Comparison of ENCODE assay signal across 8 mouse cellular contexts in the genomic region with DNA sequence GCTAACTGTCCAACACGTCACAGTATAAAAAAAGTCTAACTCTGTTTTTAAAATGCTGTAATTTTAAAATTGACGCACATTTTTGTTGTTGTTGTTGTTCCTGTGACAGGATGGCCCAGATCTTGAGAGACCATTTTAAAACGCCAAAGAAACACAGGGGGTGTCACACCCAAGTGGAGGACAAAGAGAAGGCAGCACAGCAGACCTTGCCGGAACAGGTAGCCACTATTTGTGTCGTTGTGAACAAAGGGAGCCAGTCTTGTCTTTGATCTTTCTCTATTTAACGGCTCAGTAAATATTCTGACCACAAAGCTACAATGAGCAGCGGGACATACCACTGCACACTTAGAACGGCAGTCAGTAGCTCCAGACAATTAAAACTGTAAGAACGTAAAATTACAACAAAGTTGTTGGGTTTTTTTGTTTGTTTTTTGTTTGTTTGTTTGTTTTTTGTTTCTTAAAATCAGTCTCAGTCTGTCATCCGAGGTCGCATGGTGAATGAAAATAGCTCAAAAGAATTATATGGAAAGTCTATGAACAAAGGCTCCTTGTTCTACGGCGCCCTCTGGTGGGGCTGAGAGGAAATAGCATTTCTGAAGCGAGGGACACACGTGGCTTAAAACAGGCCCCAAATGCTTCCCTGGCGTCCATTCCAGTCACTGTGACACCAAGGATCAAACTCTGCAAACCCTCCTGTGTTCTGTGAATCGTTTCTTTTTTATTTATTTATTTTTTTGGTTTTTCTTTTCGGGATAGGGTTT. TPM values are rescaled to one million over a fixed set of nuclear protein-coding genes. Genes with fewer than 3 reads are reported as not detected.
DNase-seq lines count a peak whose midpoint lies in the region; ATAC-seq and TF ChIP-seq lines count a peak whose summit lies in the region.

No protein-coding gene starts in this region.

- H3K27ac ChIP-seq in forebrain, embryonic 10.5 days: peak overlapping the region; percentile 94
- H3K27ac ChIP-seq in heart, embryonic 15.5 days: peak overlapping the region; percentile 75
- H3K27ac ChIP-seq in liver, embryonic 14.5 days: no peak overlapping the region
- H3K27ac ChIP-seq in neural tube, embryonic 11.5 days (ENCODE audit: low read depth, low read length): peak overlapping the region; percentile 94
- H3K27ac ChIP-seq in stomach, postnatal 0 days (replicated peaks): peak overlapping the region; percentile 24

- H3K9ac ChIP-seq in heart, embryonic 15.5 days: peak overlapping the region; percentile 30
- H3K9ac ChIP-seq in liver, embryonic 14.5 days (replicated peaks): no peak overlapping the region
- H3K9ac ChIP-seq in neural tube, embryonic 11.5 days (ENCODE audit: low read length): peak overlapping the region; percentile 71
- H3K9ac ChIP-seq in stomach, postnatal 0 days (ENCODE audit: low read length): peak overlapping the region; percentile 31

- peak; percentile 80 for DNase-seq in CD4-positive helper T cell, adult 2 months (ENCODE audit: low read depth, low spot score)
- DNase-seq in brain, embryonic 18.5 days (ENCODE audit: low read depth, low spot score): peak; percentile 72
- peak; percentile 82 for DNase-seq in forebrain, embryonic 10.5 days (ENCODE audit: extremely low spot score, low spot score)
- DNase-seq in kidney, postnatal 25 days: peak; percentile 79 to 80
- DNase-seq in liver, embryonic 14.5 days (ENCODE audit: low read depth in 3 of 3, low spot score in 3 of 3): peak; percentile 41 to 54 (median 45)
- DNase-seq in neural tube, embryonic 11.5 days (ENCODE audit: low spot score): peak; percentile 82
- DNase-seq in stomach, postnatal 0 days (ENCODE audit: low spot score): peak; percentile 74

- no peak for ATAC-seq in heart, embryonic 15.5 days (replicated peaks; ENCODE audit: insufficient number of reproducible peaks, insufficient read depth, low FRiP score, low read depth)
- peak; percentile 43; the same call in 1 of the 2 replicates for ATAC-seq in liver, embryonic 14.5 days (ENCODE audit: insufficient read depth)
- peak; percentile 45 for ATAC-seq in neural tube, embryonic 11.5 days (ENCODE audit: insufficient read depth, low FRiP score, low TSS enrichment)
- ATAC-seq in stomach, postnatal 0 days (ENCODE audit: low FRiP score, low TSS enrichment): peak; percentile 74

- no peaks in the 10 kb centered on the region for H3K9me3 ChIP-seq in forebrain, embryonic 10.5 days
- H3K9me3 ChIP-seq in heart, embryonic 15.5 days (replicated peaks): no peaks in the 10 kb centered on the region
- no peaks in the 10 kb centered on the region for H3K9me3 ChIP-seq in liver, embryonic 14.5 days (ENCODE audit: control insufficient read depth, low read length)
- H3K9me3 ChIP-seq in neural tube, embryonic 11.5 days (ENCODE audit: control insufficient read depth, low read length): no peaks in the 10 kb centered on the region
- no peaks in the 10 kb centered on the region for H3K9me3 ChIP-seq in stomach, postnatal 0 days (ENCODE audit: control insufficient read depth, low read length)

- TF ChIP-seq EP300 in liver, embryonic 14.5 days (IDR thresholded peaks at IDR 0.05; ENCODE audit: low read depth): no peak
- no peak for TF ChIP-seq EP300 in stomach, postnatal 0 days (optimal IDR thresholded peaks at IDR 0.05)

- peak; percentile 87 for TF ChIP-seq CTCF in liver, embryonic 14.5 days (IDR thresholded peaks at IDR 0.05; ENCODE audit: low read depth)
- peak; percentile 94 for TF ChIP-seq CTCF in stomach, postnatal 0 days (IDR thresholded peaks at IDR 0.05; ENCODE audit: low read depth)

- H3K4me1 ChIP-seq in forebrain, embryonic 10.5 days: peaks cover 71% of the 10 kb centered on the region
- peaks cover 18% of the 10 kb centered on the region for H3K4me1 ChIP-seq in heart, embryonic 15.5 days (replicated peaks)
- peaks cover 0 to 4% of the 10 kb centered on the region in 2 experiments; a peak in 1 of 4 replicates for H3K4me1 ChIP-seq in liver, embryonic 14.5 days (replicated peaks; ENCODE audit: control insufficient read depth in 2 of 2, insufficient read depth in 2 of 2, low read length in 1 of 2)
- H3K4me1 ChIP-seq in neural tube, embryonic 11.5 days (ENCODE audit: control insufficient read depth, insufficient read depth, low read length): peaks cover 25% of the 10 kb centered on the region; the same call in 1 of the 2 replicates
- no peaks in the 10 kb centered on the region; the same call in 1 of the 2 replicates for H3K4me1 ChIP-seq in stomach, postnatal 0 days (replicated peaks; ENCODE audit: control insufficient read depth, insufficient read depth)

- peak overlapping the region; percentile 50 for H3K4me3 ChIP-seq in forebrain, embryonic 10.5 days
- peak overlapping the region; percentile 34 for H3K4me3 ChIP-seq in heart, embryonic 15.5 days
- peak overlapping the region; percentile 3 to 38; a peak in 3 of 4 replicates for H3K4me3 ChIP-seq in liver, embryonic 14.5 days (ENCODE audit: insufficient read depth in 1 of 2, low read depth in 2 of 2, low read length in 2 of 2)
- peak overlapping the region; percentile 28 for H3K4me3 ChIP-seq in neural tube, embryonic 11.5 days (ENCODE audit: low read depth, low read length)
- peak overlapping the region; percentile 23 for H3K4me3 ChIP-seq in stomach, postnatal 0 days (ENCODE audit: low read depth, low read length)

- H3K27me3 ChIP-seq in forebrain, embryonic 10.5 days (ENCODE audit: poor library complexity, severe bottlenecking): 0 out of 2 replicates have a peak, but pooled peaks cover 2% of the 10 kb centered on the region
- H3K27me3 ChIP-seq in heart, embryonic 15.5 days: peaks cover 7% of the 10 kb centered on the region
- H3K27me3 ChIP-seq in liver, embryonic 14.5 days (ENCODE audit: control insufficient read depth, insufficient read depth, low read length): no peaks in the 10 kb centered on the region
- no peaks in the 10 kb centered on the region for H3K27me3 ChIP-seq in neural tube, embryonic 11.5 days (ENCODE audit: control insufficient read depth, insufficient read depth, low read length)
- H3K27me3 ChIP-seq in stomach, postnatal 0 days (ENCODE audit: control insufficient read depth, insufficient read depth, low read length): no peaks in the 10 kb centered on the region

- whole genome bisulfite sequencing in forebrain, embryonic 10.5 days: 2% methylated on average over 18 of the region's 18 CpGs
- WGBS in heart, embryonic 15.5 days: 4% methylated on average over 18 of the region's 18 CpGs
- 1% methylated on average over 18 of the region's 18 CpGs for WGBS in liver, embryonic 14.5 days (ENCODE audit: insufficient replicate concordance)
- WGBS in neural tube, embryonic 11.5 days: 2% methylated on average over 18 of the region's 18 CpGs
- WGBS in stomach, postnatal 0 days: 2% methylated on average over 18 of the region's 18 CpGs

- H3K36me3 ChIP-seq in forebrain, embryonic 10.5 days (replicated peaks): no peaks in the 10 kb centered on the region
- no peaks in the 10 kb centered on the region for H3K36me3 ChIP-seq in heart, embryonic 15.5 days
- H3K36me3 ChIP-seq in liver, embryonic 14.5 days (replicated peaks; ENCODE audit: control insufficient read depth, insufficient read depth, low read depth): no peaks in the 10 kb centered on the region
- no peaks in the 10 kb centered on the region for H3K36me3 ChIP-seq in neural tube, embryonic 11.5 days (ENCODE audit: control insufficient read depth, insufficient read depth, low read length)
- H3K36me3 ChIP-seq in stomach, postnatal 0 days (ENCODE audit: control insufficient read depth, insufficient read depth, low read length): no peaks in the 10 kb centered on the region

- H3K4me2 ChIP-seq in heart, embryonic 15.5 days: peak overlapping the region; percentile 74
- peak overlapping the region; percentile 50 for H3K4me2 ChIP-seq in liver, embryonic 14.5 days (ENCODE audit: low read depth)
- peak overlapping the region; percentile 58 for H3K4me2 ChIP-seq in neural tube, embryonic 11.5 days (ENCODE audit: low read depth)
- peak overlapping the region; percentile 56 for H3K4me2 ChIP-seq in stomach, postnatal 0 days (replicated peaks; ENCODE audit: low read depth)

RNA-seq across cellular contexts. Expression of gene T2, which starts 16.7 kb away (rescaled TPM):
- 0.35 and 0.66 TPM in 2 replicates for polyA plus RNA-seq in forebrain, embryonic 10.5 days (2016; fragmentation: Nextera tagmentation; extraction: Ambion mirVana)
- 1.2 and 1.9 TPM in 2 replicates for polyA plus RNA-seq in heart, embryonic 15.5 days (2015; fragmentation: Nextera tagmentation; extraction: Ambion mirVana)
- polyA plus RNA-seq in liver, embryonic 14.5 days (2012; rRNA removed): 0.04 and 0.09 TPM in 2 replicates
- not detected in 2 replicates for polyA plus RNA-seq in liver, embryonic 14.5 days (2014; fragmentation: Nextera tagmentation; extraction: Ambion mirVana)
- 0.42 and 0.53 TPM in 2 replicates for polyA plus RNA-seq in neural tube, embryonic 11.5 days (2014; fragmentation: Nextera tagmentation; extraction: Ambion mirVana)
- polyA plus RNA-seq in stomach, postnatal 0 days (2015; fragmentation: Nextera tagmentation; extraction: Ambion mirVana): 0.13 and 0.18 TPM in 2 replicates

RNA-seq across cellular contexts. Expression of gene Prr18, which starts 35.2 kb away (rescaled TPM):
- 0.19 and 0.30 TPM in 2 replicates for polyA plus RNA-seq in forebrain, embryonic 10.5 days (2016; fragmentation: Nextera tagmentation; extraction: Ambion mirVana)
- polyA plus RNA-seq in heart, embryonic 15.5 days (2015; fragmentation: Nextera tagmentation; extraction: Ambion mirVana): 0.13 and 0.47 TPM in 2 replicates
- polyA plus RNA-seq in liver, embryonic 14.5 days (2012; rRNA removed): 0.03 and 0.06 TPM in 2 replicates
- not detected in 2 replicates for polyA plus RNA-seq in liver, embryonic 14.5 days (2014; fragmentation: Nextera tagmentation; extraction: Ambion mirVana)
- polyA plus RNA-seq in neural tube, embryonic 11.5 days (2014; fragmentation: Nextera tagmentation; extraction: Ambion mirVana): 0.89 and 1.4 TPM in 2 replicates
- 0.50 and 0.62 TPM in 2 replicates for polyA plus RNA-seq in stomach, postnatal 0 days (2015; fragmentation: Nextera tagmentation; extraction: Ambion mirVana)
